Mouse (Mus musculus) neutrophil, adult 59 days (primary cell): ENCODE measurements around the gene Thg1l. TPM values are rescaled to one million over a fixed set of nuclear protein-coding genes. Genes with fewer than 3 reads are reported as not detected.

ENCODE experiments used
- total RNA-seq, 2 experiments: library from RNA; stranded (reverse); gene quantifications; 1 replicate in 1 of 2; 2 replicates in 1 of 2; pipeline ENCODE4 v1.2.4; 2023

Thg1l gene
- 1 to 10 TPM; 4.5 to 6.2 TPM for total RNA-seq

GRCm38 (mm10) chr11:45955127-45955627 lies at the start of gene Thg1l:
TSS of gene Thg1l (minus strand) at chr11:45955494.

GRCm38 (mm10) chr11:45979946-45980892 lies 24.9 kb upstream of the Thg1l start, which contains the start of gene Sox30:
TSS of gene Sox30 (plus strand) at chr11:45980310.

GRCm38 (mm10) chr11:45944643-45945156 lies 10.6 kb downstream of the Thg1l start, which contains the start of gene Lsm11:
TSS of gene Lsm11 (minus strand) at chr11:45944935.

Other genes with a start within 250 kb of the Thg1l start
- gene Clint1, start 103.4 kb downstream of the Thg1l start, total RNA-seq = 100 to 1,000 TPM; 134 to 143 TPM
- 1 to 10 TPM; 2.9 to 4.5 TPM for gene Lsm11, start 10.6 kb downstream of the Thg1l start, total RNA-seq
- not detected for gene Sox30, start 24.8 kb upstream of the Thg1l start, total RNA-seq
- 1 to 10 TPM; 3.9 to 6.0 TPM for gene Gm12166, start 96.8 kb upstream of the Thg1l start, total RNA-seq
- 100 to 1,000 TPM; 137 to 148 TPM for gene Adam19, start 100.5 kb upstream of the Thg1l start, total RNA-seq
- gene Nipal4, start 211.0 kb upstream of the Thg1l start, total RNA-seq = not detected